Mouse (Mus musculus) limb, embryonic 14.5 days (tissue): ENCODE results near the gene Pan2. TPM values are rescaled to one million over a fixed set of nuclear protein-coding genes. Genes with fewer than 3 reads are reported as not detected.

Source experiments
- ATAC-seq: fragments of 200-750 bp; cut with Nextera tagmentation; 2 replicates; pipeline ENCODE4 v1.8.0; 2017; ENCODE audit warnings: low read depth, moderate number of reproducible peaks, moderate TSS enrichment; ENCODE audit not compliant: low FRiP score
- DNase-seq: peaks from one replicate; pipeline ENCODE4 v3.0.0-alpha.2; 2015; ENCODE audit warnings: low spot score
- H3K27ac ChIP-seq: fragments of 300-500 bp; sonication (generic); replicated peaks from 2 replicates; pipeline ENCODE4 v1.5.1; 2014; ENCODE audit warnings: low read depth, mild to moderate bottlenecking, low read length, moderate library complexity, mixed read lengths
- H3K27me3 ChIP-seq: fragments of 300-500 bp; sonication (generic); 2 replicates; pipeline ENCODE4 v1.6.1; 2014; ENCODE audit warnings: low read length, mixed read lengths; ENCODE audit not compliant: control insufficient read depth, insufficient read depth
- H3K36me3 ChIP-seq: fragments of 300-500 bp; sonication (generic); 2 replicates; pipeline ENCODE4 v1.6.1; 2014; ENCODE audit warnings: mild to moderate bottlenecking, low read length, moderate library complexity, mixed read lengths; ENCODE audit not compliant: control insufficient read depth, insufficient read depth
- H3K4me1 ChIP-seq: fragments of 300-500 bp; sonication (generic); 2 replicates; pipeline ENCODE4 v1.6.1; 2014; ENCODE audit warnings: antibody characterized with exemption, low read length, mixed read lengths; ENCODE audit not compliant: control insufficient read depth, insufficient read depth
- H3K4me2 ChIP-seq: fragments of 300-500 bp; sonication (generic); replicated peaks from 2 replicates; pipeline ENCODE4 v1.6.1; 2014; ENCODE audit warnings: low read depth, mild to moderate bottlenecking, low read length, moderate library complexity; ENCODE audit not compliant: severe bottlenecking
- H3K4me3 ChIP-seq: fragments of 300-500 bp; sonication (generic); replicated peaks from 2 replicates; pipeline ENCODE4 v1.5.1; 2014; ENCODE audit warnings: low read length
- H3K9ac ChIP-seq: fragments of 300-500 bp; sonication (generic); 2 replicates; pipeline ENCODE4 v1.6.1; 2014; ENCODE audit warnings: mild to moderate bottlenecking, low read depth, low read length, moderate library complexity; ENCODE audit not compliant: severe bottlenecking
- H3K9me3 ChIP-seq: fragments of 300-500 bp; sonication (generic); 2 replicates; pipeline ENCODE4 v1.6.1; 2016; ENCODE audit warnings: low read length; ENCODE audit not compliant: control insufficient read depth
- POLR2A ChIP-seq: fragments of 200-500 bp; IDR thresholded peaks from 2 replicates; pipeline ENCODE4 v1.8.0; 2012; ENCODE audit warnings: inconsistent platforms, mild to moderate bottlenecking, moderate library complexity, borderline replicate concordance; ENCODE audit not compliant: insufficient read depth, insufficient read length; ENCODE audit errors: extremely low read depth
- WGBS: fragments of 180-500 bp; shearing (Covaris S2); extraction: QIAGEN DNeasy Blood & Tissue Kit; methylation state at CpG from one replicate; pipeline ENCODE4 v1.1.7; 2014; 5-methylcytosine and 5-hydroxymethylcytosine counted together
- polyA plus RNA-seq, 2 experiments: library from polyadenylated mRNA; depleted of rRNA in 1 of 2; stranded (reverse) in 1 of 2; unstranded in 1 of 2; fragments of >200 nt; fragmentation: Nextera tagmentation in 1 of 2; extraction: Ambion mirVana in 1 of 2; gene quantifications; 2 replicates each; pipeline versions ENCODE4 v1.2.1 to v1.2.3; 2012 to 2014

Pan2 gene
- polyA plus RNA-seq, 2 experiments = 26.6 to 49.7 TPM

DNA sequence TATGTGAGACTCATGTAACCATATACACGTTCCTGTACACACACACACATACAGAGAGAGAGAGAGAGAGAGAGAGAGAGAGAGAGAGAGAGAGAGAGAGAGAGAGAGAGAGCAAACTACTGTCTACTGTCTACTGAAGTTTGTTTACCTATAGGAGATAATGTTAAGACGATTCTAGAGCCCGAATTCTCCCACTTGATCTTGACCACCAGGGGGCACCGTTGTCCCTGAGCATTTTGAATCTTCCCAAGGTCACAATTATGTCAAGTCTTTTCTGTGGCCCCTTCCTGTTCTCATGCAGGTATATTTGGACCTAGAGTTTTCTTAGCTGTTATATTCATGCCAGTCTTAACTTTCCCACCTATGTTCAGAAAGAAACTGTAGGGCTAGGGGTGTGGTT lies 32.4 kb downstream of the Pan2 start:
- DNase-seq (peak; percentile 71), ATAC-seq (no peak)
- no peaks in the 10 kb centered on the region for H3K27me3 ChIP-seq
- no peaks in the 10 kb centered on the region for H3K9me3 ChIP-seq
- peaks cover 7% of the 10 kb centered on the region; the same call in 1 of the 2 replicates for H3K4me1 ChIP-seq
- no peak overlapping the region for H3K4me2 ChIP-seq
- 3% methylated on average over 4 of the region's 4 CpGs for WGBS
- no peak overlapping the region for H3K9ac ChIP-seq
- peaks cover 2% of the 10 kb centered on the region; the same call in 1 of the 2 replicates for H3K36me3 ChIP-seq
- no peak overlapping the region for H3K4me3 ChIP-seq
- no peak overlapping the region for H3K27ac ChIP-seq
- no peak for TF ChIP-seq POLR2A

DNA sequence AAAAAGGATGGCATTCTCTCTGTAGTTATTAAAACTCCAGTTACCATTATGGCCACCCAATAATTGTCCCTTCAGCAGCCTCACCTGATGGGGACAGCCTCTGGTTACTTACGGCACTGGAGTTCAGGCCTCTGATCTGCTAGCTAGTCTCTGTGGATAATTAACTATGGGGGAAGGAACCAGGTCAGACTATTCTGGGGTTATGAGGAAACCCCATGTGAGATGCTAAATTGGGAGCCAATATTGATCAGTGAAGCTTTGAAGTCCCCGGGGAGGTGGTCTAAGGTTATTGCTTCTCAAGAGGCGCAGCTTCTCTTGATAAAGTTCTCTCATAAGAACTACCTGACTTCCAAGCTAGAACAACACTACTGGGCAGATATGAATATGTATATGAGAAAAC lies 33.1 kb downstream of the Pan2 start:
- 87% methylated on average over 3 of the region's 3 CpGs for WGBS
- Histone ChIP-seq H3K27ac (no peak overlapping the region), H3K4me3 (no peak overlapping the region), H3K4me2 (no peak overlapping the region), H3K27me3 (no peaks in the 10 kb centered on the region), H3K9ac (no peak overlapping the region), H3K4me1 (peaks cover 7% of the 10 kb centered on the region; the same call in 1 of the 2 replicates), H3K9me3 (no peaks in the 10 kb centered on the region), H3K36me3 (peaks cover 2% of the 10 kb centered on the region; the same call in 1 of the 2 replicates)
- DNase-seq (no peak), ATAC-seq (no peak)
- no peak for TF ChIP-seq POLR2A

DNA sequence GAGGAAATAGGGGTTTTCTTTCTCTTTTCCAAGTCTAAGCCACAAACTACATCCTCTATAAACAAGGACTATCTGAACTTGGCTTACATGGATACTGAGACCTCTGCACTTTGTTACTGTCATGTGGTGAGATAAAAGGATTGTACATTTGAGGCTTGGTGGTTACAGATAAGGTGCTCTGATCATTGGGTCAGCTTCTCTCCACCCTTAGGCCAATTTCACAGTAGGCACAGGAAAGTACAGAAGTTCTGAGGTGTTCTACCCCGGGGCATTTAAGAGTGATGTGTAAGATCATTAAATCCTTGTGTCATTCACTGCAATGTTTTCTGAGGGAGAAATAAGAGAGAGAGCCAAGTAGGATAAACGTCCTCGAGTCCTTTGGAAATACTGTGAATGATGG lies 33.5 kb downstream of the Pan2 start:
- peaks cover 7% of the 10 kb centered on the region; the same call in 1 of the 2 replicates for H3K4me1 ChIP-seq
- no peak for TF ChIP-seq POLR2A
- no peak for ATAC-seq
- H3K4me2 ChIP-seq = peak overlapping the region; percentile 65
- no peak overlapping the region; the same call in 1 of the 2 replicates for H3K9ac ChIP-seq
- peak overlapping the region; percentile 93; the same call in 1 of the 2 replicates for H3K4me3 ChIP-seq
- 88% methylated on average over 3 of the region's 3 CpGs for WGBS
- peaks cover 2% of the 10 kb centered on the region; the same call in 1 of the 2 replicates for H3K36me3 ChIP-seq
- H3K27ac ChIP-seq = no peak overlapping the region
- no peak for DNase-seq
- no peaks in the 10 kb centered on the region for H3K9me3 ChIP-seq
- H3K27me3 ChIP-seq = no peaks in the 10 kb centered on the region

DNA sequence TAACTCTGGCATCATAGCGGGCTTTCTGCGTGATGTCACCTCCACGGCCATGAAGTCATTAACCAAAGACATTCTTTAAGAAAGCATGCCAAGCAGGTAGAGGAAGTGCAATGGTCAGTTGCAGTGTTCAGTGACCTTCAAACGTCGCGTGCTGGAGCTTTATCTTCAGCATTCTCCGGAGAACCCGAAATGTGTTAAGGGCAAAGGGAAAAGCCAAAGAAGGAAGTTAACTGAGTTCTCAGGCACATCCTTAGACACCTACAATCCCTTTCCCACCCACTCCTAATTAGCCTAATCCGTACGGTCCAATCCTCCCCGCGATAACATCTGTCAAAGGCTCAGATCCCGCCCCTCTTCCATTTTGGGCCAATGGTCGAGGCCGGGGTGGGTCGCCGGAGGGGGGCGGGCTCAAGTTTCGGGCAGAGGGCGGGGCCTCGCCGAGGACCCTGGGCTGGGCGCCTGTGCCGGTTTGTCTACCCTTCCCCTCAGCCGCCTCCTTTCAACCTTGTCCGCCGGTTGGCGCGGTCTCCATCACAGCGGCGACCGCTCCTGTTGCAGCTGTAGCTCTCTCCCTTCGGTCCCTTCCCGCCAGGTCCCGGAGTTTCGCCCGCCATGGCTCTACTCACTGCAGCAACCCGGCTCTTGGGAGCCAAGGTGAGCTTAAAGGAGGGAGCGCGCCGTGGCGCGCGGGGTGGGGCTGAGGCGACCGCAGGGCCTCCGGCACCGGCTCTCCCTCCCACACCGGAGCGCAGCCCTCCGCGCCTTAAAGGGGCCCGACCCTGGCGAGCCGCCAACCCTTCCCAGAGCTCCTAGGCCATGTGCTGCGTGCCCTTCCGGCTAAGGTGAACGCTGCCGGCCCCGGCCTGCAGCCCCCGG lies 34.4 kb downstream of the Pan2 start, which contains the start of gene Cs:
Gene Cs, plus strand, starts transcription at position 429 of the 876 bp plus-strand sequence.
- H3K9ac ChIP-seq = peak within 1 kb of the TSS; percentile 85
- H3K4me3 ChIP-seq = peak within 1 kb of the TSS; percentile 93
- peak; percentile 98 for DNase-seq
- peak within 1 kb of the TSS; percentile 91 for H3K27ac ChIP-seq
- no peaks in the 10 kb centered on the region for H3K9me3 ChIP-seq
- peak; percentile 99 for ATAC-seq
- H3K27me3 ChIP-seq = no peaks in the 10 kb centered on the region
- peak within 1 kb of the TSS; percentile 71 for H3K4me2 ChIP-seq
- H3K36me3 ChIP-seq = peaks cover 2% of the 10 kb centered on the region
- peak; percentile 70; the same call in 1 of the 2 replicates for TF ChIP-seq POLR2A
- WGBS = under 1% methylated on average over 57 of the region's 61 CpGs
- H3K4me1 ChIP-seq = peaks cover 7% of the 10 kb centered on the region; the same call in 1 of the 2 replicates

DNA sequence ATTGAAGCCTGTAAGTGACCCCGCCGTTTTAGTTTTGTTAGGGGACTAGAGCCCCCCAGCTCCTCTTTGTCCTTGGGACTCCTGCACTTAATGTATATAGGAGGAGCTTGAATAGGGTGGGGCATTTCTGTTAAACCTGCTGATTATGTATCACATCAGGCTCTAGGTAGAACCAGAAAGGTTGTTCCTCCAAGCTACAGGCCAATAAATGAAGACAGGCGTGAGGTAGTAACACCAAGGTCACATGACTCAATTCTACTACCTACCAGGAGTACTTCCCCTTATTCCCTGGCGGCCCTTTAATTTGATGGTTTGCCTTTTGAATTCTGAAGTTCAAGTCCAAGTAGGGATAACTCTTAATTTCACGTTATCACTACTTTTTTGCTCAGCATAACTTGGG lies 35.3 kb downstream of the Pan2 start:
- H3K27me3 ChIP-seq = no peaks in the 10 kb centered on the region
- H3K9me3 ChIP-seq = no peaks in the 10 kb centered on the region
- no peak for TF ChIP-seq POLR2A
- WGBS = 16% methylated on average over 5 of the region's 5 CpGs
- peak overlapping the region; percentile 93 for H3K4me3 ChIP-seq
- peak overlapping the region; percentile 71 for H3K4me2 ChIP-seq
- peaks cover 7% of the 10 kb centered on the region; the same call in 1 of the 2 replicates for H3K4me1 ChIP-seq
- peaks cover 2% of the 10 kb centered on the region for H3K36me3 ChIP-seq
- ATAC-seq (no peak), DNase-seq (no peak)
- H3K9ac ChIP-seq = peak overlapping the region; percentile 85
- H3K27ac ChIP-seq = peak overlapping the region; percentile 91
